24 mouse cellular contexts compared by ENCODE assay signal in genomic region chr11:117151461-117151860, GRCm38 (mm10).
"Had no signal": no experiment of that assay in that cellular context is flagged by ENCODE, and none has a peak within 500 bp of the region (broad histone marks: within the 10 kb centered on the region; RNA-seq: fewer than 3 reads in every experiment).

No protein-coding gene starts in this region.

- H3K4me3 ChIP-seq: embryonic facial prominence, embryonic 10.5 days; embryonic facial prominence, embryonic 12.5 days; embryonic facial prominence, embryonic 13.5 days; embryonic facial prominence, embryonic 15.5 days; erythroblast, embryonic 14.5 days; forebrain, embryonic 10.5 days; forebrain, embryonic 12.5 days; forebrain, embryonic 13.5 days; forebrain, embryonic 15.5 days; gastrocnemius, adult 2 months; heart, adult 2 months had no signal

- H3K9me3 ChIP-seq: embryonic facial prominence, embryonic 10.5 days; embryonic facial prominence, embryonic 12.5 days; embryonic facial prominence, embryonic 13.5 days; embryonic facial prominence, embryonic 15.5 days; forebrain, embryonic 10.5 days; forebrain, embryonic 12.5 days; forebrain, embryonic 13.5 days; forebrain, embryonic 15.5 days had no signal

- H3K9ac ChIP-seq: embryonic facial prominence, embryonic 12.5 days; embryonic facial prominence, embryonic 13.5 days; embryonic facial prominence, embryonic 15.5 days; forebrain, embryonic 12.5 days; forebrain, embryonic 13.5 days; forebrain, embryonic 15.5 days; forebrain, postnatal 0 days had no signal

- H3K27ac ChIP-seq: embryonic facial prominence, embryonic 10.5 days; embryonic facial prominence, embryonic 12.5 days; embryonic facial prominence, embryonic 13.5 days; embryonic facial prominence, embryonic 15.5 days; forebrain, embryonic 10.5 days; forebrain, embryonic 12.5 days; forebrain, embryonic 13.5 days; forebrain, embryonic 15.5 days; gastrocnemius, adult 2 months; heart, adult 2 months had no signal

- H3K4me2 ChIP-seq: embryonic facial prominence, embryonic 12.5 days; embryonic facial prominence, embryonic 13.5 days; embryonic facial prominence, embryonic 15.5 days; forebrain, embryonic 12.5 days; forebrain, embryonic 13.5 days; forebrain, embryonic 15.5 days had no signal

- DNase-seq: cerebellum, adult 9-10 months; cerebellum, adult 9-11 months; cerebellum, postnatal 10 days; cerebellum, postnatal 25 days; cerebellum, postnatal 36 days; embryo, embryonic 11 days; forebrain, postnatal 0 days; gastrocnemius, adult 2 months; gastrocnemius, postnatal 10 days; gastrocnemius, postnatal 14 days; gastrocnemius, postnatal 25 days; gastrocnemius, postnatal 36 days; heart, adult 11 months; heart, adult 18-20 months; heart, adult 2 months had no signal

- H3K27me3 ChIP-seq: embryonic facial prominence, embryonic 15.5 days; forebrain, embryonic 12.5 days; forebrain, embryonic 13.5 days; forebrain, embryonic 15.5 days had no signal
